Mouse (Mus musculus) heart, adult 18-20 months (tissue): ENCODE measurements around the gene Aldh3b3. TPM values are rescaled to one million over a fixed set of nuclear protein-coding genes. Genes with fewer than 3 reads are reported as not detected.

ENCODE experiments used
- DNase-seq, 2 experiments: peaks; one replicate each; pipeline ENCODE4 v3.0.0; 2021 to 2022; ENCODE audit warnings: mixed read lengths in 1 of 2
- total RNA-seq, 2 experiments: library from RNA; stranded (reverse); gene quantifications; 2 replicates each; pipeline ENCODE4 v1.2.3; 2021

Gene Aldh3b3
- total RNA-seq, 2 experiments from 2014 or later: 0.28 to 0.30 TPM

DNA sequence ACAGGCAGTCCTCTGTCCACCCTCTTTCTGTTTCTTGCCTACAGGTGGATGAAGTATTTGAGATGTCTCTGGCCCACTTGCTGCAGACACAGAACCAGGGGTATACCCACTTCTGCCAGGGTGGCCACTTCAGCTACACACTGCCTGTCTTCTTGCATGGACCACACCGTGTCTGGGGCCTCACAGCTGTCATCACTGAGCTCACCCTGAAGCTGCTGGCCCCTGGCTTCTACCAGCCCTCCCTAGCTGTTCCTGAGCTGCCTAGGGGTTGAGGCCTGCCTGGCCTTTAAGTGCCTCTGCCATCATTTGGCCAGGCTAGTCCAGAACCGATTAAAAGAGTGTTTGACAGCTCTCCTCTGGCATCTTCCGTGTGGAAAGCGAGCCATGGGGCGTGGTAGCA lies 43.3 kb downstream of the Aldh3b3 start:
- DNase-seq: peak in 1 of 2 experiments; percentile 34

GRCm38 (mm10) chr19:4003112-4003511 lies 44.7 kb downstream of the Aldh3b3 start, which contains the start of gene Doc2g:
Gene Doc2g (plus strand): TSS chr19:4003313.
- DNase-seq: peak; percentile 52 to 70

DNA sequence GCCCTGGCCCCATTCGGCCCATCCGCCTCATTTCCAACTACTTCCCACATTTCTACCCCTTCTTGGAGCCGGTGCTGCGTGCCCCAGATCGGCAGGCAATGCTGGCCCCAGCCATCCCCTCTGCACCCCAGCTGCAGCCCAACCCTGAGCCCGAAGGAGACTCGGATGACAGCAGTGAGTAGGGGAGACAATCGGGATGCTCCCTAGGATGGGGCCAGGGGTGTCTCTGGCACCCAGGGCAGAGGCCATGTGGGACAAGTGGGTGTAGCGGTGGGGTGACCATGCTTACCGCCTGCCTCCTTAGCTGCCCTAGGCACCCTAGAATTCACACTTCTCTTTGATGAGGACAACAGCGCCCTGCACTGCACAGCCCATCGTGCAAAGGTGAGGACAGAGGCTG lies 45.2 kb downstream of the Aldh3b3 start:
- DNase-seq: peak in 1 of 2 experiments; percentile 25

DNA sequence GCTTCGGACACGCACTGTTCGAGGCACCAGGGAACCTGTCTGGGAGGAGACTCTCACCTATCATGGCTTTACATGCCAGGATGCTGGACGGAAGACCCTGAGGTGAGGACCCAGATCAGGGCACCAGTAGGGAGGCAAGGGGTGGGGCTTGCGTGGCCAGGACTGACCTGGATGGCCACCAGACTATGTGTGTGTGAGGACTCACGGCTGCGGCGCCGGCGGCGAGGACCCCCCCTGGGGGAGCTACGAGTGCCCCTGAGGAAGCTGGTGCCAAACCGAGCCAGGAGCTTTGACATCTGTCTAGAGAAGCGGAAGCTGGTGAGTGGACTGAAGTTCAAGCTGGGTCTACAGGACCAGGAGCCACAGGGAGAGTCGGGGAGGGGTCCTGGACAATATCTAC lies 45.9 kb downstream of the Aldh3b3 start:
- peak in 1 of 2 experiments; percentile 35 for DNase-seq

- no peak for DNase-seq
Measured at GRCm38 (mm10) chr19:4005091-4005490, 46.6 kb downstream of the Aldh3b3 start.

- DNase-seq: no peak
Measured at GRCm38 (mm10) chr19:4005971-4006370, 47.5 kb downstream of the Aldh3b3 start.

GRCm38 (mm10) chr19:4011086-4011485 lies 52.6 kb downstream of the Aldh3b3 start:
- DNase-seq: no peak

GRCm38 (mm10) chr19:4012432-4013022 lies 54.1 kb downstream of the Aldh3b3 start, which contains the start of gene Ndufv1:
Gene Ndufv1 (minus strand): TSS chr19:4012806.
- DNase-seq: peak; percentile 97 to 99

GRCm38 (mm10) chr19:4013066-4013465 lies 54.6 kb downstream of the Aldh3b3 start:
- no peak for DNase-seq

GRCm38 (mm10) chr19:4014802-4015201 lies 56.4 kb downstream of the Aldh3b3 start:
- DNase-seq: no peak

GRCm38 (mm10) chr19:4015635-4016034 lies 57.2 kb downstream of the Aldh3b3 start:
- DNase-seq: no peak

- DNase-seq: no peak
Measured at GRCm38 (mm10) chr19:4017921-4018587, 59.6 kb downstream of the Aldh3b3 start.

DNA sequence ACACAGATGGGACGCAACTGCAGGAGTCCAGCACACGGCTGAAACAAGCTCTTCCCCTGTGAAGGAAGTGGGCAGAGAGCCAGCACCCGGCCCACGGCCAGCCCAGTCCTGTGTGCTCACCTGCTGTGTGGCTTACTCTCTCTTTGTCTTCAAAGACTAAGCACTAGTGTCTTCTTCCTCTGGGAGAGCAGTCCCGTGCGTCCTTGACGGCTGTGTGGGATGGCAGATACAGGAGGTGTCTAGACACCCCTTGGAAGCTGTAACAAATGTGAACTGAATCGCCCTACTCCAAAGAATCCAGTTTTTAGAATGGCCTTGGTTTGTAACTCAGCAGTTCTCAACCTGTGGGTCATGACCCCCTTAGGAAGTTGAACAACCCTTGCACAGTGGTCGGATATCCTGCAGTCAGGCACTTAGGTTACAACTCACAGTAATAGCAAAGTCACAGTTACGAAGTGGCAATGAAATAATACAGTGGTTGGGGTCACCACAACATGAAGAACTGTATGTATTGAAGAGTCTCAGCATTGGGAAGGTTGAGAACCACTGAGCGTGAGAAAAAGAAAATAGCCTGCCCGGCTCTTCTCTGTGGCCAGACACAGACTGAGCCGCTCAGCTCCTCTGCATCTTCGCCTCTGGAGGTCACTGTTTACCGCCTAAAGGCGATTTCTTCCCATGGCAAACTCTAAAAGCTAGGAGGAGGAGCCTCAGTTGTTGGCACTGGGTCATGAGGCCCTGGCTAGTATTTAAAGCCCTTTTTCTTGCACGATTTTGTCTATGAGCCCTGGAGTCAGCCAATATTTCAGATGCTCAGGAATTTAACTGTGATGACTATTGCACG lies 60.5 kb downstream of the Aldh3b3 start:
- DNase-seq: peak; percentile 92

Other genes starting within 250 kb of the Aldh3b3 start
- gene Kmt5b, start 191.2 kb upstream of the Aldh3b3 start, total RNA-seq: 10 to 100 TPM; 27.2 to 29.3 TPM
- 10 to 100 TPM; 11.8 to 15.5 TPM for gene Chka, start 106.9 kb upstream of the Aldh3b3 start, total RNA-seq
- gene Tcirg1, start 51.5 kb upstream of the Aldh3b3 start, total RNA-seq: 1 to 10 TPM; 8.0 to 9.2 TPM
- 100 to 1,000 TPM; 489 to 502 TPM for gene Ndufs8, start 45.9 kb upstream of the Aldh3b3 start, total RNA-seq
- gene Aldh3b1, start 28.8 kb upstream of the Aldh3b3 start, total RNA-seq: 1 to 10 TPM; 1.3 to 2.0 TPM
- gene Unc93b1, start 23.5 kb upstream of the Aldh3b3 start, total RNA-seq: 10 to 100 TPM; 17.7 to 23.9 TPM
- gene Aldh3b2, start 13.7 kb downstream of the Aldh3b3 start, total RNA-seq: under 1 TPM; 0.22 to 0.98 TPM
- 10 to 100 TPM; 24.3 to 28.5 TPM for gene Acy3, start 27.9 kb downstream of the Aldh3b3 start, total RNA-seq
- gene Tbx10, start 34.1 kb downstream of the Aldh3b3 start, total RNA-seq: not detected
- 100 to 1,000 TPM; 162 to 166 TPM for gene Nudt8, start 41.9 kb downstream of the Aldh3b3 start, total RNA-seq
- 1 to 10 TPM in 1 of 2 experiments, under 1 TPM in 1; 0.84 to 1.1 TPM for gene Gm49405, start 42.0 kb downstream of the Aldh3b3 start, total RNA-seq
- 100 to 1,000 TPM; 241 to 281 TPM for gene Doc2g, start 44.7 kb downstream of the Aldh3b3 start, total RNA-seq
- 1,000 to 10,000 TPM; 1,128 to 1,150 TPM for gene Ndufv1, start 54.2 kb downstream of the Aldh3b3 start, total RNA-seq
- gene Gstp1, start 79.3 kb downstream of the Aldh3b3 start, total RNA-seq: 100 to 1,000 TPM; 350 to 400 TPM
- gene Gstp2, start 87.4 kb downstream of the Aldh3b3 start, total RNA-seq: 100 to 1,000 TPM; 123 to 134 TPM
- not detected for gene Gstp3, start 100.9 kb downstream of the Aldh3b3 start, total RNA-seq
- gene Cabp2, start 122.9 kb downstream of the Aldh3b3 start, total RNA-seq: not detected
- gene Cdk2ap2, start 138.5 kb downstream of the Aldh3b3 start, total RNA-seq: 10 to 100 TPM; 34.5 to 37.8 TPM
- 10 to 100 TPM; 16.1 to 21.2 TPM for gene Pitpnm1, start 141.4 kb downstream of the Aldh3b3 start, total RNA-seq
- gene Aip, start 167.2 kb downstream of the Aldh3b3 start, total RNA-seq: 10 to 100 TPM; 62.1 to 63.2 TPM
- gene Gpr152, start 181.1 kb downstream of the Aldh3b3 start, total RNA-seq: under 1 TPM in 1 of 2 experiments, not detected in 1; 0.08 TPM
- under 1 TPM; 0.12 to 0.13 TPM for gene Cabp4, start 185.4 kb downstream of the Aldh3b3 start, total RNA-seq
- 10 to 100 TPM; 38.3 to 47.6 TPM for gene Coro1b, start 190.0 kb downstream of the Aldh3b3 start, total RNA-seq
- gene Ptprcap, start 195.0 kb downstream of the Aldh3b3 start, total RNA-seq: 1 to 10 TPM in 1 of 2 experiments, under 1 TPM in 1; 0.69 to 8.4 TPM
- gene Rps6kb2, start 204.7 kb downstream of the Aldh3b3 start, total RNA-seq: 10 to 100 TPM; 13.1 to 17.1 TPM
- 10 to 100 TPM; 28.3 to 30.5 TPM for gene Carns1, start 216.8 kb downstream of the Aldh3b3 start, total RNA-seq
- gene Tbc1d10c, start 232.6 kb downstream of the Aldh3b3 start, total RNA-seq: 10 to 100 TPM; 12.0 to 20.2 TPM
- gene Ppp1ca, start 233.4 kb downstream of the Aldh3b3 start, total RNA-seq: 100 to 1,000 TPM; 293 to 299 TPM
- 1 to 10 TPM; 4.5 to 4.8 TPM for gene Rad9a, start 243.0 kb downstream of the Aldh3b3 start, total RNA-seq